ENCODE assay signal across 23 mouse cellular contexts in the genomic region with DNA sequence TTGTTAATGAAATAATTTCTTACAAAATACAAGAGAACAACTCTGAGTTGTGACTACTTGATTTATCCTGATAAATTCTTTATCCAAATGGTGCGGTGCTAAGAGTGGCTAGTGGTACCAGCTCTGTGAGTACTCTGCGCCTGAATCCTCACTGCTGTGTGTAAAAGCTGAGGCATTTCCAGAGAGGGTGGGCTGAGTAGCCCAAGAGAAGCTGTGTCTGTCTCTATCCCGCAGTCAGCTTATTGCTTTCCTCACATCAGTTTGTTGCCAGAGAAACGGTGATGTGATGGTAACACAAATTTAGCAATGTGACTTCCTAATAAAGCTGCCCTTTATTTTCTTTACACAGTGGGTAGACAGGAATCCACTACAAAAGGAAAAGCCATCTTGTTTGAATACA. TPM values are rescaled to one million over a fixed set of nuclear protein-coding genes. Genes with fewer than 3 reads are reported as not detected.
DNase-seq lines count a peak whose midpoint lies in the region; ATAC-seq lines count a peak whose summit lies in the region.
"Had no signal": no experiment of that assay in that cellular context is flagged by ENCODE, and none has a peak within 500 bp of the region (broad histone marks: within the 10 kb centered on the region; RNA-seq: fewer than 3 reads in every experiment).

No protein-coding gene starts in this region.

- no peaks in the 10 kb centered on the region for H3K4me1 ChIP-seq in midbrain, embryonic 11.5 days (ENCODE audit: control insufficient read depth, insufficient read depth, low read length)
- no peaks in the 10 kb centered on the region for H3K4me1 ChIP-seq in midbrain, embryonic 14.5 days (ENCODE audit: control insufficient read depth, insufficient read depth, low read length)
- no peaks in the 10 kb centered on the region for H3K4me1 ChIP-seq in hindbrain, embryonic 12.5 days
- no peaks in the 10 kb centered on the region for H3K4me1 ChIP-seq in hindbrain, embryonic 15.5 days (replicated peaks)
- H3K4me1 ChIP-seq in kidney, embryonic 14.5 days (ENCODE audit: control insufficient read depth, insufficient read depth, low read length): no peaks in the 10 kb centered on the region
- H3K4me1 ChIP-seq: forebrain, embryonic 10.5 days; limb, embryonic 15.5 days had no signal

- H3K27ac ChIP-seq in midbrain, embryonic 11.5 days (ENCODE audit: low read depth, low read length): no peak overlapping the region
- no peak overlapping the region for H3K27ac ChIP-seq in midbrain, embryonic 14.5 days (replicated peaks; ENCODE audit: low read depth, low read length)
- H3K27ac ChIP-seq in hindbrain, embryonic 12.5 days: no peak overlapping the region
- H3K27ac ChIP-seq in hindbrain, embryonic 15.5 days (replicated peaks): no peak overlapping the region
- H3K27ac ChIP-seq in kidney, embryonic 14.5 days (ENCODE audit: low read depth, low read length): no peak overlapping the region
- H3K27ac ChIP-seq: forebrain, embryonic 10.5 days; limb, embryonic 15.5 days; liver, embryonic 14.5 days had no signal

- no peaks in the 10 kb centered on the region for H3K9me3 ChIP-seq in midbrain, embryonic 11.5 days (ENCODE audit: control insufficient read depth, low read length)
- H3K9me3 ChIP-seq in midbrain, embryonic 14.5 days (ENCODE audit: control insufficient read depth, low read length): no peaks in the 10 kb centered on the region
- H3K9me3 ChIP-seq in hindbrain, embryonic 12.5 days (replicated peaks): no peaks in the 10 kb centered on the region
- no peaks in the 10 kb centered on the region for H3K9me3 ChIP-seq in hindbrain, embryonic 15.5 days
- no peaks in the 10 kb centered on the region for H3K9me3 ChIP-seq in kidney, embryonic 14.5 days (ENCODE audit: control insufficient read depth, low read length)
- H3K9me3 ChIP-seq: forebrain, embryonic 10.5 days; limb, embryonic 15.5 days; megakaryocyte, embryonic 14.5 days had no signal

- no peak for DNase-seq in midbrain, embryonic 11.5 days (ENCODE audit: low spot score, missing footprints)
- no peak for DNase-seq in midbrain, embryonic 14.5 days
- DNase-seq in telencephalon, adult 2 months (ENCODE audit: low read depth, low spot score): peak; percentile 4
- DNase-seq in cerebellum, adult 11 months: no peak
- DNase-seq: adrenal gland, adult 8-10 months; cerebellum, adult 8-10 months; cerebellum, postnatal 36 days; gastrocnemius, postnatal 10 days; kidney, adult 9 months; kidney, postnatal 36 days; lung, embryonic 14.5 days; lung, postnatal 36 days; right cerebral cortex, adult 18-20 months had no signal

- no peak overlapping the region for H3K4me3 ChIP-seq in midbrain, embryonic 11.5 days (ENCODE audit: low read depth, low read length)
- no peak overlapping the region for H3K4me3 ChIP-seq in midbrain, embryonic 14.5 days (replicated peaks; ENCODE audit: low read depth, low read length)
- no peak overlapping the region for H3K4me3 ChIP-seq in hindbrain, embryonic 12.5 days
- H3K4me3 ChIP-seq in hindbrain, embryonic 15.5 days: no peak overlapping the region
- no peak overlapping the region for H3K4me3 ChIP-seq in kidney, embryonic 14.5 days (ENCODE audit: low read length)
- H3K4me3 ChIP-seq: forebrain, embryonic 10.5 days; limb, embryonic 15.5 days; megakaryocyte, embryonic 14.5 days had no signal

- 66% methylated on average over 4 of the region's 4 CpGs for WGBS in midbrain, embryonic 11.5 days
- WGBS in midbrain, embryonic 14.5 days: 57% methylated on average over 4 of the region's 4 CpGs
- WGBS in hindbrain, embryonic 12.5 days: 64% methylated on average over 4 of the region's 4 CpGs
- WGBS in hindbrain, embryonic 15.5 days: 40% methylated on average over 4 of the region's 4 CpGs
- WGBS in kidney, embryonic 14.5 days: 76% methylated on average over 4 of the region's 4 CpGs

- H3K36me3 ChIP-seq in midbrain, embryonic 11.5 days (ENCODE audit: control insufficient read depth, insufficient read depth, low read length): no peaks in the 10 kb centered on the region
- H3K36me3 ChIP-seq in midbrain, embryonic 14.5 days (ENCODE audit: control insufficient read depth, insufficient read depth, low read length): no peaks in the 10 kb centered on the region
- no peaks in the 10 kb centered on the region for H3K36me3 ChIP-seq in hindbrain, embryonic 12.5 days
- no peaks in the 10 kb centered on the region for H3K36me3 ChIP-seq in hindbrain, embryonic 15.5 days
- H3K36me3 ChIP-seq in kidney, embryonic 14.5 days (ENCODE audit: control insufficient read depth, insufficient read depth, low read length): no peaks in the 10 kb centered on the region
- H3K36me3 ChIP-seq: forebrain, embryonic 10.5 days; limb, embryonic 15.5 days had no signal

- no peak overlapping the region for H3K4me2 ChIP-seq in midbrain, embryonic 11.5 days
- H3K4me2 ChIP-seq in midbrain, embryonic 14.5 days (ENCODE audit: low read length): no peak overlapping the region
- H3K4me2 ChIP-seq in hindbrain, embryonic 12.5 days (replicated peaks): no peak overlapping the region
- no peak overlapping the region for H3K4me2 ChIP-seq in hindbrain, embryonic 15.5 days
- no peak overlapping the region for H3K4me2 ChIP-seq in kidney, embryonic 14.5 days (replicated peaks; ENCODE audit: low read depth, low read length)
- H3K4me2 ChIP-seq: heart, embryonic 11.5 days; limb, embryonic 15.5 days; lung, embryonic 14.5 days had no signal

- H3K27me3 ChIP-seq in midbrain, embryonic 11.5 days (ENCODE audit: control insufficient read depth, insufficient read depth, low read length): no peaks in the 10 kb centered on the region
- H3K27me3 ChIP-seq in midbrain, embryonic 14.5 days (ENCODE audit: control insufficient read depth, insufficient read depth, low read length): no peaks in the 10 kb centered on the region
- H3K27me3 ChIP-seq in hindbrain, embryonic 12.5 days: no peaks in the 10 kb centered on the region
- H3K27me3 ChIP-seq in hindbrain, embryonic 15.5 days: no peaks in the 10 kb centered on the region
- H3K27me3 ChIP-seq in kidney, embryonic 14.5 days (ENCODE audit: control insufficient read depth, insufficient read depth, low read length): no peaks in the 10 kb centered on the region
- H3K27me3 ChIP-seq: limb, embryonic 15.5 days; megakaryocyte, embryonic 14.5 days had no signal

- peak; percentile 65; the same call in 1 of the 2 replicates for ATAC-seq in midbrain, embryonic 11.5 days (ENCODE audit: low FRiP score)
- no peak for ATAC-seq in midbrain, embryonic 14.5 days (ENCODE audit: low FRiP score, low TSS enrichment)
- ATAC-seq in hindbrain, embryonic 12.5 days (ENCODE audit: low FRiP score): peak; percentile 67; the same call in 1 of the 2 replicates
- peak; percentile 54; the same call in 1 of the 2 replicates for ATAC-seq in hindbrain, embryonic 15.5 days (ENCODE audit: low FRiP score, low read depth)
- no peak for ATAC-seq in kidney, embryonic 14.5 days (ENCODE audit: low FRiP score, low TSS enrichment)
- ATAC-seq: forebrain, embryonic 16.5 days; intestine, embryonic 16.5 days had no signal

- no peak overlapping the region for H3K9ac ChIP-seq in midbrain, embryonic 11.5 days (ENCODE audit: low read length)
- no peak overlapping the region for H3K9ac ChIP-seq in midbrain, embryonic 14.5 days (replicated peaks; ENCODE audit: low read length)
- no peak overlapping the region for H3K9ac ChIP-seq in hindbrain, embryonic 12.5 days
- no peak overlapping the region for H3K9ac ChIP-seq in hindbrain, embryonic 15.5 days
- H3K9ac ChIP-seq in kidney, embryonic 14.5 days (ENCODE audit: low read depth, low read length): no peak overlapping the region
- H3K9ac ChIP-seq: limb, embryonic 15.5 days; liver, embryonic 14.5 days; lung, embryonic 14.5 days had no signal

RNA-seq across cellular contexts. Expression of gene Inpp4b, which starts 29.5 kb away (rescaled TPM):
- polyA plus RNA-seq in midbrain, embryonic 11.5 days (2014; fragmentation: Nextera tagmentation; extraction: Ambion mirVana): 3.0 and 3.5 TPM in 2 replicates
- polyA plus RNA-seq in midbrain, embryonic 14.5 days (2014; fragmentation: Nextera tagmentation; extraction: Ambion mirVana): 6.2 and 8.1 TPM in 2 replicates
- 9.6 TPM in 2 replicates for polyA plus RNA-seq in hindbrain, embryonic 12.5 days (2016; fragmentation: Nextera tagmentation; extraction: Ambion mirVana)
- 8.7 and 9.0 TPM in 2 replicates for polyA plus RNA-seq in hindbrain, embryonic 15.5 days (2015; fragmentation: Nextera tagmentation; extraction: Ambion mirVana)
- polyA plus RNA-seq in kidney, embryonic 14.5 days (2014; fragmentation: Nextera tagmentation; extraction: Ambion mirVana): 5.2 and 12.3 TPM in 2 replicates

Comparison
In these comparisons a context has a peak if more than half of its experiments do, and no peak if none do; other contexts are left out.
1. ATAC-seq: peak in midbrain, embryonic 11.5 days (single experiment), hindbrain, embryonic 12.5 days (single experiment) and hindbrain, embryonic 15.5 days (single experiment); none in midbrain, embryonic 14.5 days (single experiment) and kidney, embryonic 14.5 days (single experiment).